Mouse (Mus musculus): ENCODE results near the gene Exog. TPM values are rescaled to one million over a fixed set of nuclear protein-coding genes. Genes with fewer than 3 reads are reported as not detected.

The Exog gene
- polyA plus RNA-seq, 1 experiment, result 3.2 TPM

DNA sequence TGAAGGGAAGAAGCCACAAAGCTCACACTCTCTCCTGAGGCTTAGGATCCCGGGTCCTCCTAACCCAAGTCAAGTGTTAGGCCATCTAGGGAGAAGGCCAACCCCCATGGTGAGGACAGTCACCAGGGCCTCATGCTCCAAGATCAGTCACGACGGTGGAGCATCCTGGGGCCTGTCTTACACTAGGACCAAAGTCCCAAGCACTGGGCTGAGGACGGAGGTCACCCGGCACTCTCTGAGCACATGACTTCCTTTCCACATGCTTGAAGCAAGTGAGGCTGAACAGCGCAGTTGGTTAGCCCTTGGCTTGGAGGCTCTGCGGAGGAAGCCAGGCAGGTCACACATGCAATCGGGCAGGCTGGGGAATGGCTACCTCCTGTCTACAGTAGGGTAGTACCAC is 70.2 kb downstream of the Exog start:
- WGBS, result 74% methylated on average over 8 of the region's 8 CpGs
- Histone ChIP-seq H3K4me1 (ENCODE audit: control insufficient read depth, insufficient read depth, low read length) (no peaks in the 10 kb centered on the region), H3K4me3 (replicated peaks; ENCODE audit: extremely low read depth, low read depth, low read length) (no peak overlapping the region)
- TF ChIP-seq CTCF (IDR thresholded peaks at IDR 0.05; ENCODE audit: insufficient read depth, low read length), result no peak
- no peak for TF ChIP-seq POLR2A (IDR thresholded peaks at IDR 0.05; ENCODE audit: borderline replicate concordance, extremely low read depth, low read depth, low read length)
- no peak for DNase-seq

Other genes starting within 250 kb of the Exog start
- gene Slc22a13, start 235.8 kb upstream of the Exog start, polyA plus RNA-seq (2012; rRNA removed), result 0.06 and 0.11 TPM in 2 replicates
- gene Oxsr1, start 122.5 kb upstream of the Exog start, polyA plus RNA-seq (2012; rRNA removed), result 13.1 and 19.8 TPM in 2 replicates
- 216 and 282 TPM in 2 replicates for gene Acaa1a, start 105.3 kb upstream of the Exog start, polyA plus RNA-seq (2012; rRNA removed)
- gene Myd88, start 103.5 kb upstream of the Exog start, polyA plus RNA-seq (2012; rRNA removed), result 29.3 and 38.5 TPM in 2 replicates
- gene Xylb, start 87.6 kb upstream of the Exog start, polyA plus RNA-seq (2012; rRNA removed), result 6.7 and 7.0 TPM in 2 replicates
- 0.80 and 0.99 TPM in 2 replicates for gene Slc22a14, start 79.4 kb upstream of the Exog start, polyA plus RNA-seq (2012; rRNA removed)
- gene Acvr2b, start 42.8 kb upstream of the Exog start, polyA plus RNA-seq (2012; rRNA removed), result 11.4 and 11.8 TPM in 2 replicates
- 6.8 and 9.8 TPM in 2 replicates for gene Scn5a, start 134.1 kb downstream of the Exog start, polyA plus RNA-seq (2012; rRNA removed)

Measured in lung, adult 2 months (tissue).